Comparison of ENCODE assay signal across 13 mouse cellular contexts in the genomic region with DNA sequence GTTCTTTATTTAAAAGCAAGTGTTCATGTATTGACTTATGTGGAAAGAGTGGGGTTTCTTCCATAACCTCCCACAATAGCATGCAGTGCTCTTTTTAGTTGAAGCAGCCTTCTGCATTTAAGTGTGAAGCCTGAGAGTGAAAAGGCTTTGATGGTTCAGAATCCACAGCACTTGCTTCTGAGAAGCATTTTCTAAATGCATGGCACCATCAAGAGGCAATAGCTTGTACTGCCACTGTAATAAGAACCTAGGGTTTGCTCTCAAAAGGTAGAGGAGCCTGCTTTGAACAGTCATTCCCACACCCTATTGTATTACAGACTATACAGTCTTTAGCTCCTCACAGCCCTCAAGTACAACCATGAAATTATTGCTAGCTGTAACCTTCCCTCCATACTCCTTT.
A peak's percentile ranks its signal among the peaks of the same experiment; 100 is the strongest.
DNase-seq lines count a peak whose midpoint lies in the region; ATAC-seq lines count a peak whose summit lies in the region.
"Had no signal": no experiment of that assay in that cellular context is flagged by ENCODE, and none has a peak within 500 bp of the region (broad histone marks: within the 10 kb centered on the region; RNA-seq: fewer than 3 reads in every experiment).

No protein-coding gene starts in this region.

- intact Hi-C loops in left cerebral cortex, postnatal 14 days (cut with DNase I) = loop anchor here (2.0 to 10.0 kb wide), 2 partner anchors 60 to 132 kb away; no protein-coding TSS in a partner anchor
- intact Hi-C loops in left cerebral cortex, postnatal 4 days (cut with DNase I) = no loop called here

- peak; percentile 98 for ATAC-seq in frontal cortex, adult (ENCODE audit: low TSS enrichment)
- ATAC-seq: Patski had no signal

- no peak for DNase-seq in frontal cortex, postnatal 14 days (ENCODE audit: low spot score in 2 of 2)
- DNase-seq in left cerebral cortex, postnatal 14 days (ENCODE audit: low spot score in 2 of 2) = peak; percentile 34 to 62
- DNase-seq in left cerebral cortex, postnatal 4 days = no peak
- peak; percentile 73 for DNase-seq in brain, adult 2 months (ENCODE audit: low read depth, low spot score)
- peak; percentile 25 to 41 for DNase-seq in cerebellum, postnatal 14 days
- no peak for DNase-seq in Muller cell, postnatal 12 days (ENCODE audit: inconsistent ontology term)
- no peak for DNase-seq in lung, postnatal 25 days (ENCODE audit: low spot score)
- DNase-seq: gastrocnemius, postnatal 36 days; lung, adult 2 months; retina, postnatal 1 day; thymus, adult 18-20 months had no signal

Comparison
In these comparisons a context has a peak if more than half of its experiments do, and no peak if none do; other contexts are left out.
1. DNase-seq: peak in left cerebral cortex, postnatal 14 days (2 of 2), brain, adult 2 months (single experiment) and cerebellum, postnatal 14 days (2 of 2); none in frontal cortex, postnatal 14 days (0 of 2), left cerebral cortex, postnatal 4 days (single experiment), Muller cell, postnatal 12 days (single experiment) and lung, postnatal 25 days (single experiment).